Mouse (Mus musculus): ENCODE results near the gene Dek.

Dek gene

DNA sequence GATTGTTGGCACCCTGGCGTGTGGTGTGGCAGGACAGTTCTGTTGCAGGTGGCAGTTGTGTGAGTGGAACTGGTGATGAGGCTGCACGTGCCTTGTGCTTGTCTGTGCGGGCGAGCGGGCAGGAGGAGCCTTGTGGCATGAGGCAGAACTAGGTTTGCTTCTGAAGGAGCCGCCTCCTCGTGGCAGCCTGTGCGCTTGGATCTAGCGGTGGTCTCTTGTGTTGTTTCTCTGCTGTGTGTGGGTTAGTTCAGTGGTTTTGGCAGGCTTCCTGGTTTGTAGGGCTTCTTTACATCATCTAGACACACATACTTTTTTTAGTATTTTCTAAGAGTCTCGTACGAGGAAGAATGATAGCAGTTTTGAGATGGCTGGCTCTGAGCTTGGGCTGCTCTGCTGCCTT, 49.9 kb downstream of the Dek start:
- DNase-seq (ENCODE audit: low spot score in 2 of 2) = no peak

DNA sequence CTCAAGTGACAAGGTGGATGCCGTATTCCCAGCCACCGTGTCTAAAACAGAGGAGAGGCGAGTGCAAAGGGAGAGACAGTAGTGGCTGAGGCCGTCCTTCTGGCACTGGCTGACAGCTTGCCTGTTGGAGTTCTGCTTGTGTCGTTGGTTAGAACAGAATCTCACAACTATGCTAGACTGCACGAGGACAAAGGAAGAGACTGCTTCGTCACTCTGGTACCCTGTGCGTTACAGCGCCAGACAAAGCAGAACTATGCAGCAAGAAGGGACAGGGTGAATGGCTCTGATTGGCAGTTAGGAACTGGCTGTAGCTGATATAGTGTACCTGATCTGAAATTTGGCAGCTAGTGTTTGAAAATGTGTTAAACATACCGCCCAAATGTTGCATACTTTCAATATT, 52.0 kb downstream of the Dek start:
- DNase-seq (ENCODE audit: low spot score in 2 of 2) = no peak

DNA sequence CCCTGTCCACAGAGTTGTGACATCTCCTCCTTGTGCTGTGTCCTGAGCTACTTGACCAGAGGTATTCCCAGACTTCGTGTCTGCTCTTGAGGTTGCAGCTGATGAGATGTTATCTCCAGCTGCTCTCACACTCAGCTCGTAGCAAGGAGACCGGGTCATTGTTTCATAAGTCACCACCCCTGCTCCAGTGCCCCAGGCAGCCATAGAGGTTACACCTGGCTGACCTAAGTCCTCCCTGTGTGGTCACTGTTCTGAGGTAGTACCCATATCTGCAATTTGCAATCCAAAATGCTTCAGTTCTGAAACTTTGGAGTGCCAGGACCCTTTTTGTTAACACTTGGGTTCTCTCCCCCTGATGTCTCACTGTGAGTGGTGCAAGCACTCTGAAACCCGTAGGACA, 56.0 kb downstream of the Dek start:
- no peak for DNase-seq (ENCODE audit: low spot score in 2 of 2)

DNA sequence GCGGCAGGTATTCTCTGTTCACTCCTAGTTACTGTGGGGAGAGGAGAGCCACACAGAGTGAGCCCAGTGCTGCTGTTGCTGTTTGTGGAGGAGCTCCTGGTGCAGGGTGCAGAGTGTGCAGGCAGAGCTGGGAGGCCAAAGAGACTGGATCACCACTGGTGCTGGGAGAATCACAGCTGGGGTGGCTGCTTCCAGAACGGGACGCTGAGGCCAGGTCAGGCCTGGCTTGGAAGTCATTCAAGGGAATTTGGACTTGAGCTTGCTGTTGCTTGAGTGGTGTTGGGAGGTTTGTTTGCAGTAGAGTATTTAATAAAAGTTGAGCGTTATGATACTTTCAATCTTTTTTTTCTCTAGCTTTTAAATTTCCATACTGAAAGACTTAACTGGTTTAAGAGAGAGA, 58.0 kb downstream of the Dek start:
- DNase-seq (ENCODE audit: low spot score in 2 of 2) = no peak

DNA sequence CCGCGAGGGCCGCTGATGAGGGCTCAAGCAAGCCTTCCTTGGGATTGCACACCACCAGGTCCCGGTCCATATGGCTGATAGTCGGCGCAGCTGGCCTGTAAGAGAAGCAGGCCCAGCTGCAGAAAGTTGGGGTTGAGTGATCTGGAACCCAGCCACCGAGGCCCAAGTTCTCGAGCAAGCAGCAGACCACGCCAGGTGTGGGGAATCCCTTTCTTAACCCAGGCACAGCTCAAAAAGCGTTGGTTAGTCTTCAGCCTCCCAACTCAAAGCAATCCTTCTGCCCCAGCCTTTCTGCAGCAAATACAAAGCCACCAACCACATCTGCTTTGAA, 61.4 kb downstream of the Dek start, which contains the start of gene Tpmt:
Gene Tpmt, minus strand, starts transcription at position 121 of the 331 bp plus-strand sequence.
- peak in 1 of 2 experiments; percentile 5 for DNase-seq (ENCODE audit: low spot score in 2 of 2)

DNA sequence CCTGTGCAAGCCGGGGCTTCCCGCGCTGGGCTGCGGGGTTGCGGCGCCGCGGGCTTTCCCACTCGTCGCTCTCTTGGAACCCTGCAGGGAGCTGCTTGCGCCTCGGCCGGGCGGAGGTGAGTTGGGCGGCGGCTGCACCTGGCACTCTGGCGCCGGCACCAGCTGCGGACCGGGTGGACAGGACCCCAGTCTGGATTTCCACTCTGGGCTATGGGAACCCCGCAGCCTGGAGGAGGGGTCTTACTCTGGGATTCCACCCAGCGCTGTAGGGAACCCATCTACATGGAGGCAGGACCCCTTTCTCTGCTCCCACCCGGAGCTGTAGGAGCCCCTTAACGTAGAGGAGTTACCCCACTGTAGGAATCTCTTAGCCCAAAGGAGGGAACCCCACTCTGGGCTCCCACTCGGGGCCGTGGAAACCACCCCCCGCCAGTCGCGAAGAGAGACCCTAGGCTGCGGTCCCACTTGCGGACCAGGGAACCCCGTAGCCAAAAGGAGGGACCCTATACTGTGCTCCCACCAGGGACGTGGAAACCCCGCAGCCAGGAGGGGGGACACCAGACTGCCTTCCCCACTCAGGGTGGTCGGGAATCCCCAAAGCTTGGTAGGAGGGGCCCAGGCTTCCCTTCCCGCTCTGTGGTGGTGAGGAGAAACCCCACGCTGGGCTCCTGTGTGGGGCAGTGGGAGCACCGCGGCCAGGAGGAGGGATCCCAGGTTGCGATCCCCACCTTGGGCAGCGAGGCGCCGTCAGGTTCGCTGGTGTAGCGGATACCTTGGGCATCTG, 62.0 kb downstream of the Dek start:
- peak; percentile 9 to 14 for DNase-seq (ENCODE audit: low spot score in 2 of 2)

DNA sequence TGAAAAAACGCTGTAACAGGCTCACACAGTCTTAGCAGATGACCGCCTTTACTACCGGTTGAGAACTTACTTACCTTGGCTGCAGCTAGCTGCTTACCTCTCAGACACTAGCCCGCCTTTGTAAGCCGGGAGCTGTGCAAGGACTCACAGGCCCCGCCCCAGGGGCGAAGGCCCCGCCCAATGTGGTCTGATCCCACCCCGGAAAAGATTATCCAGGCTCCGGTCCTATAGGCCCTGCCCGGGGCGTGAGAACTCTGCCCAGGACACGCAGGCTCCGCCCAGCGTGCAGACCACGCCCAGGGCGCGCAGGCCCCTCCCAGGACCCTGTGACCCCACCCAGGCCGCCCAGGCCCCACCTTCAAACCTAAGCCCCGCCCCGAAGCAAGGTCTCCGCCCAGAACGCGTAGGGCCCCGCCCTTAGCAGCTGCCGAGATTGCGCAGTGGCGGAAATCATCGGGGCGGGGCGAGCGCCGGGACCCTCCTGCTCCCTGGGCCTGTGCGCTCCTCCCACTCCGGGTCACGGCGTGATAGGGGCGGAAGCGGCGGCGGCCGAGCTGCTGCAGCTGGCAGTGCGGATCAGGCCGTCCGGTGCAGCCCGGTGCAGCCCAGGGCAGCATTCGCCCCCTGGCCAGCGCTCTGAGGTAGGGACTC, 62.8 kb downstream of the Dek start, which contains the start of gene Kdm1b:
Gene Kdm1b, plus strand, starts transcription at position 470 of the 651 bp plus-strand sequence.
- peak; percentile 99 for DNase-seq (ENCODE audit: low spot score in 2 of 2)

DNA sequence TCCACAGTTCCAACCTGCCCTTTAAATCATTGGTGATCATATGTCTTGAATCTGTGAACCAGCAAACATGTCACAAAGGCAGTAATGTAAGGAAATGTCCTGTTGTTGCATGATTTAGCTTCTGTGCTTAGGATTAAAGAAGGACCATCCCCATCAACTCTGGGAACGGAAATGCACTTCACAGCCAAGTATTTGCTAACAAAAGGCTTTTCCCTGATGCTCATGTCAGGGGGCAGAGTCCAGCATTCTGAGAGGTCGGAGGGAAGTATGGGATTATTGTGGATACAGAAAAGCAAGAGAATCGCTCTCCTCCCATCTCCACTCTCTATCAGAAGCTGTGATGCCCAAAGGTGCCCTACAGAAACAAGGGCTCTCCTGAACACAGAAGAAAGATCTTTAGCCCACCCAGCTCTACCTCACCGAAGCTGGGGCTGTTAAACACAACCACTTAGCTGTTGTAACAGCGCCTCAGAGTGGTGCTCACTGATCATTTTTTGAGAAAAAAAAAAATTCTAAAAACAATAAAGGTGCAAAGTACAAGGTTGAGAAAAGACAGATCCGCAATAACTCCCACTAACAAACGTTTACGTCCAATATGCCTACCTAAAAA, 63.9 kb downstream of the Dek start:
- DNase-seq (ENCODE audit: low spot score in 2 of 2) = no peak

DNA sequence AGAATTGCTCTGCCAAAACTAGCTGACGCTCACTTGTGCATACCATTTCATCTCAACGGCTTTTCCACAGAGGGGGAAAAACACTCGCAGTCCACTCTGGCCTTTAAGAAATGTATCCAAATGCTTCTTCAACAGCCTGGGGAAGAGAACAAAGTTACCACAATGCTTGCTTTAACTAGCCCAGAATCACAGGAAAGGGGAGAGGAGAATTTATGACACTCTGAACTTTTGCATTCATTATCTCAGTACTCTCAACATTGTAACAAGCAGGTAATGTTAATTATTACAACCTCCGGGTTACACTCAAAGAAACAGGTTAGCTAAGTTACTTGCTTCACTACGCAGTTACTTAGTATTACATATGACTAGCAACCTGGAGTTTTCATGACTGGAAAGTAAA, 65.9 kb downstream of the Dek start:
- no peak for DNase-seq (ENCODE audit: low spot score in 2 of 2)

DNA sequence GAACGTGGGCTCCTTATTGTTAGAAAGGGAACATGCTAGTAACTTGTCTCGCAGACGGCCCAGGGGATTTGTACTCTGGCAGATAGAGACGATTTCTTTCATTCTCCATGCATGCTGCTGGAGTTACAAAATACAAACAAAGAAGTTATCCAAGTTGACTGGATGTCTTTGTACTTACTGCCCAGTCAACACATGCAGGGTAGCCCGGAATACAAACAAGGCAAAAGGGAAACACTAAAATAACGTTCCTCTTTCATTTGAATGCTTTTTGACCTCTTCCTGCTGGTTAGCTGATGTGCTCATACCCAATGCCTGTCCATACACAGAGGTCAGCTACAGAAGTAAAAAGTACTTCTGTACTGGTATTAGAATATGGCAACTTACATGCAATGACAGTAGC, 68.1 kb downstream of the Dek start:
- DNase-seq (ENCODE audit: low spot score in 2 of 2) = no peak
